Comparison of ENCODE assay signal across 9 mouse cellular contexts in genomic region chr11:40469080-40469705, GRCm38 (mm10).
DNase-seq lines count a peak whose midpoint lies in the region; ATAC-seq and TF ChIP-seq lines count a peak whose summit lies in the region.
"Had no signal": no experiment of that assay in that cellular context is flagged by ENCODE, and none has a peak within 500 bp of the region (broad histone marks: within the 10 kb centered on the region; RNA-seq: fewer than 3 reads in every experiment).

No protein-coding gene starts in this region.

- TF ChIP-seq POLR2A in lung, adult 2 months (IDR thresholded peaks at IDR 0.05; ENCODE audit: borderline replicate concordance, extremely low read depth, low read depth, low read length), result no peak

- TF ChIP-seq CTCF in lung, postnatal 0 days (IDR thresholded peaks at IDR 0.05), result peak; percentile 59
- TF ChIP-seq CTCF in lung, adult 2 months (IDR thresholded peaks at IDR 0.05; ENCODE audit: insufficient read depth, low read length), result no peak

- no peaks in the 10 kb centered on the region for H3K36me3 ChIP-seq in lung, postnatal 0 days (ENCODE audit: insufficient read depth, low read length)
- H3K36me3 ChIP-seq in midbrain, embryonic 16.5 days (ENCODE audit: control insufficient read depth, insufficient read depth, low read length), result no peaks in the 10 kb centered on the region
- H3K36me3 ChIP-seq: liver, embryonic 15.5 days had no signal

- no peak overlapping the region for H3K4me3 ChIP-seq in lung, postnatal 0 days (ENCODE audit: low read depth, low read length)
- H3K4me3 ChIP-seq in lung, adult 2 months (replicated peaks; ENCODE audit: extremely low read depth, low read depth, low read length), result no peak overlapping the region
- no peak overlapping the region for H3K4me3 ChIP-seq in midbrain, embryonic 16.5 days (ENCODE audit: low read depth, low read length)
- H3K4me3 ChIP-seq: liver, embryonic 15.5 days had no signal

- no peak overlapping the region for H3K27ac ChIP-seq in lung, postnatal 0 days (ENCODE audit: low read length)
- H3K27ac ChIP-seq in midbrain, embryonic 16.5 days (ENCODE audit: low read length), result peak overlapping the region; percentile 48; the same call in 1 of the 2 replicates
- H3K27ac ChIP-seq: liver, embryonic 15.5 days had no signal

- TF ChIP-seq EP300 in lung, postnatal 0 days (IDR thresholded peaks at IDR 0.05), result no peak

- H3K9ac ChIP-seq in lung, postnatal 0 days (replicated peaks; ENCODE audit: low read depth), result no peak overlapping the region
- H3K9ac ChIP-seq in midbrain, embryonic 16.5 days (ENCODE audit: low read depth, low read length), result no peak overlapping the region
- H3K9ac ChIP-seq: liver, embryonic 15.5 days had no signal

- peak; percentile 13 for DNase-seq in lung, postnatal 0 days (ENCODE audit: low spot score)
- DNase-seq in lung, adult 2 months, result no peak
- peak; percentile 4 for DNase-seq in cerebellum, adult 9-10 months
- peak; percentile 15 to 56 for DNase-seq in frontal cortex, postnatal 10 days (ENCODE audit: low spot score in 2 of 2)
- DNase-seq in layer of hippocampus, adult 8-10 months (ENCODE audit: low spot score in 2 of 2), result peak; percentile 35 to 69
- no peak for DNase-seq in gastrocnemius, postnatal 10 days
- DNase-seq in spleen, postnatal 10 days (ENCODE audit: low spot score in 2 of 2), result no peak

- H3K4me2 ChIP-seq in lung, postnatal 0 days (replicated peaks; ENCODE audit: low read depth, low read length), result no peak overlapping the region
- no peak overlapping the region for H3K4me2 ChIP-seq in midbrain, embryonic 16.5 days (ENCODE audit: low read length)
- H3K4me2 ChIP-seq: liver, embryonic 15.5 days had no signal

- H3K9me3 ChIP-seq in lung, postnatal 0 days (ENCODE audit: low read length), result no peaks in the 10 kb centered on the region
- no peaks in the 10 kb centered on the region for H3K9me3 ChIP-seq in midbrain, embryonic 16.5 days (replicated peaks; ENCODE audit: control insufficient read depth, low read length, poor library complexity, severe bottlenecking)
- H3K9me3 ChIP-seq: liver, embryonic 15.5 days had no signal

- no peak for ATAC-seq in lung, postnatal 0 days
- peak; percentile 92 for ATAC-seq in midbrain, embryonic 16.5 days

- H3K4me1 ChIP-seq in lung, postnatal 0 days (ENCODE audit: insufficient read depth, low read depth, low read length), result no peaks in the 10 kb centered on the region
- no peaks in the 10 kb centered on the region for H3K4me1 ChIP-seq in lung, adult 2 months (ENCODE audit: control insufficient read depth, insufficient read depth, low read length)
- H3K4me1 ChIP-seq in midbrain, embryonic 16.5 days (ENCODE audit: control insufficient read depth, insufficient read depth, low read length), result peaks cover 6% of the 10 kb centered on the region
- H3K4me1 ChIP-seq: liver, embryonic 15.5 days had no signal

- 28% methylated on average over 6 of the region's 6 CpGs for WGBS in lung, postnatal 0 days
- 26% methylated on average over 6 of the region's 6 CpGs for WGBS in lung, adult 2 months
- WGBS in midbrain, embryonic 16.5 days, result 13% methylated on average over 6 of the region's 6 CpGs

- H3K27me3 ChIP-seq in lung, postnatal 0 days (replicated peaks; ENCODE audit: insufficient read depth, low read length), result no peaks in the 10 kb centered on the region
- no peaks in the 10 kb centered on the region for H3K27me3 ChIP-seq in midbrain, embryonic 16.5 days (ENCODE audit: control insufficient read depth, insufficient read depth, low read depth, low read length)
- H3K27me3 ChIP-seq: liver, embryonic 15.5 days had no signal

Comparison
In these comparisons a context has a peak if more than half of its experiments do, and no peak if none do; other contexts are left out.
1. DNase-seq: peak in lung, postnatal 0 days (single experiment), cerebellum, adult 9-10 months (single experiment), frontal cortex, postnatal 10 days (2 of 2) and layer of hippocampus, adult 8-10 months (2 of 2); none in lung, adult 2 months (single experiment), gastrocnemius, postnatal 10 days (single experiment) and spleen, postnatal 10 days (0 of 2).